Mouse (Mus musculus) mature B cell (primary cell): ENCODE data around the gene Vmn2r-ps130.
"Not testable (repeated sequence)": the region's sequence is repeated elsewhere in the genome, so short reads cannot be mapped to it uniquely, and the experiment has no call there.

Experiments
- in situ Hi-C: fragments of 300-500 bp; cut with MboI; formaldehyde crosslinking; loops from 2 replicates; pipeline ENCODE4 v1.14.3; 2019

Gene Vmn2r-ps130

GRCm38 (mm10) chr17:23060866-23061265 lies at the start of gene Vmn2r-ps130:
Vmn2r-ps130 (plus strand) TSS chr17:23061166.
- in situ Hi-C loops, result not testable (repeated sequence)
